Mouse (Mus musculus) embryonic facial prominence, embryonic 14.5 days (tissue): Measurements from ENCODE around the gene Vapb. TPM values are rescaled to one million over a fixed set of nuclear protein-coding genes. Genes with fewer than 3 reads are reported as not detected.
A peak's percentile ranks its signal among the peaks of the same experiment; 100 is the strongest.

Experiments used
- ATAC-seq: fragments of 200-750 bp; cut with Nextera tagmentation; 2 replicates; pipeline ENCODE4 v1.8.0; 2017; ENCODE audit warnings: low read depth, moderate number of reproducible peaks, moderate TSS enrichment
- DNase-seq: peaks from one replicate; pipeline ENCODE4 v3.0.0-alpha.2; 2015; ENCODE audit warnings: low spot score
- H3K27ac ChIP-seq: fragments of 300-500 bp; sonication (generic); replicated peaks from 2 replicates; pipeline ENCODE4 v1.5.1; 2014; ENCODE audit warnings: low read depth, mild to moderate bottlenecking, low read length, moderate library complexity
- H3K27me3 ChIP-seq: fragments of 300-500 bp; sonication (generic); replicated peaks from 2 replicates; pipeline ENCODE4 v1.6.1; 2014; ENCODE audit warnings: low read length; ENCODE audit not compliant: control insufficient read depth, insufficient read depth
- H3K36me3 ChIP-seq: fragments of 300-500 bp; sonication (generic); 2 replicates; pipeline ENCODE4 v1.6.1; 2014; ENCODE audit warnings: low read length, mixed read lengths; ENCODE audit not compliant: control insufficient read depth, insufficient read depth
- H3K4me1 ChIP-seq: fragments of 300-500 bp; sonication (generic); 2 replicates; pipeline ENCODE4 v1.6.1; 2014; ENCODE audit warnings: antibody characterized with exemption, low read length; ENCODE audit not compliant: control insufficient read depth, insufficient read depth
- H3K4me2 ChIP-seq: fragments of 300-500 bp; sonication (generic); 2 replicates; pipeline ENCODE4 v1.6.1; 2014; ENCODE audit warnings: low read depth, mild to moderate bottlenecking, low read length, moderate library complexity, mixed read lengths
- H3K4me3 ChIP-seq: fragments of 300-500 bp; sonication (generic); 2 replicates; pipeline ENCODE4 v1.5.1; 2014; ENCODE audit warnings: low read depth, mild to moderate bottlenecking, low read length
- H3K9ac ChIP-seq: fragments of 300-500 bp; sonication (generic); 2 replicates; pipeline ENCODE4 v1.6.1; 2014; ENCODE audit warnings: low read depth, mild to moderate bottlenecking, low read length, moderate library complexity, mixed read lengths
- H3K9me3 ChIP-seq: fragments of 300-500 bp; sonication (generic); 2 replicates; pipeline ENCODE4 v1.6.1; 2016; ENCODE audit warnings: low read length; ENCODE audit not compliant: control insufficient read depth
- WGBS: fragments of 180-500 bp; shearing (Covaris S2); extraction: QIAGEN DNeasy Blood & Tissue Kit; methylation state at CpG from one replicate; pipeline ENCODE4 v1.1.7; 2014; 5-methylcytosine and 5-hydroxymethylcytosine counted together
- polyA plus RNA-seq: library from polyadenylated mRNA; unstranded; fragments of >200 nt; fragmentation: Nextera tagmentation; extraction: Ambion mirVana; gene quantifications from 2 replicates; pipeline ENCODE4 v1.2.1, GENCODE M21; 2014

The Vapb gene
- polyA plus RNA-seq, 1 experiment from 2014 or later = 12.9 TPM

DNA sequence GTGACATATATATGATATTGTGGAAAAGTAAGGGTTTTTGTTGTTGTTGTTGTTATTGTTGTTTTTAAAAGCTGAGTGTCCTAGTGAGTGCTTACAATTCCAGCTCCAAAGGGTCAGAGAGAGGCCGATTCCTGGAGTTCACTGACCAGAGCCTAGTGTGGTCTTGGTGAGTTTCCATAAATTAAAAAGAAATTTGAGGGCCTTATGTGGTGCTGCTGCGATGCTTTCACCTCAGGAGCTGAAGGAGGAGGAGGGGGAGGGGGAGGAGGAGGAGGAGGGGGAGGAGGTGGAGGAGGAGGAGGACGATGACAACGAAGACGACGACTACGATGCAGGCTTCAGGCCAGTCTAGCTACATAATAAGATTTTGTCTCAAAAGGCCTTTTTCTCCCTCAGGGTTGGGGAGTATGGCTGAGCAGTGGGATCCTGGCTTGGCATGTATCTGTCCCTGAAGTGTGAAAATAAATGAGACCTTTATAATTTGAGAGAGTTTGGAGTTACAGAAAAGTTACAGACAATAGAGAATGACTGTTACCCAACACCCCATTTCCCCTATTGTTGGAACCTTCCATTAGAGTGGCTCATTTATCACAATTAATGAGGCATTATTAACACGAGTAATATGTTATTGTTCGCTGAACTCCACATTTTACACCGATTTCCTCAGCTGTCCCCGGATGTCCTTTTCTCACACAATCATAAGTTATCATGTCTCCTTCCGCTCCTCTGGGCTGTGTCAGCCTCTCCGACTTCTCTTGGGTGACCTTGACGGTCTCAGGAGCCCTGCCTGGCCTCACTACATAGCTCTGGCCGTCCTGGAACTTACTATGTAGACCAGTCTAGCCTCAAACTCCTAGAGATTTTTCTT is 12.1 kb upstream of the Vapb start:
- no peaks in the 10 kb centered on the region for H3K9me3 ChIP-seq
- 65% methylated on average over 15 of the region's 15 CpGs for WGBS
- H3K36me3 ChIP-seq = no peaks in the 10 kb centered on the region
- ATAC-seq = no peak; the same call in 1 of the 2 replicates
- H3K27me3 ChIP-seq = no peaks in the 10 kb centered on the region
- no peak overlapping the region for H3K9ac ChIP-seq
- peaks cover 3% of the 10 kb centered on the region; the same call in 1 of the 2 replicates for H3K4me1 ChIP-seq
- H3K4me3 ChIP-seq = no peak overlapping the region
- H3K4me2 ChIP-seq = no peak overlapping the region
- H3K27ac ChIP-seq = no peak overlapping the region
- no peak for DNase-seq

DNA sequence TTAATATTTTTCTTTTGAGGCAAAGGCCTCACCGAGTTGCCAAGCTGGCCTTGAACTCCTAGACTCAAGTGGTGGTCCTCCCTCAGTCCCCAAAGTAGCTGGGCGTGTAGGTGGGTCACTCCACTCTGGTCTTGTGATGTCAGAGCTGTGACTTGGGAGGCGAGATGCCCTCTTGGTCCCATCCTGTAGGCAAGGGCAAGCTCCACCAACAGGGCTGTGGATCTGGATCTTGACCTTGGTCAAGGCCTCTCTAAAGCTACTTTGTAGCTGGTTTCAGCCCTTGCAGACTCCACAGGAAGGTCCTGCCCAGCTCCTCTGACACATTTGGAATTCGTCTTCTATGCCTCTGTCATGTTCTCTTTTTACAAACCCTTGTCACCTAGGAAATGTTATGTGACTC is 11.5 kb upstream of the Vapb start:
- no peaks in the 10 kb centered on the region for H3K36me3 ChIP-seq
- H3K9me3 ChIP-seq = no peaks in the 10 kb centered on the region
- DNase-seq (no peak), ATAC-seq (no peak)
- no peak overlapping the region for H3K4me3 ChIP-seq
- no peak overlapping the region for H3K4me2 ChIP-seq
- no peak overlapping the region for H3K9ac ChIP-seq
- H3K27ac ChIP-seq = no peak overlapping the region
- peaks cover 3% of the 10 kb centered on the region; the same call in 1 of the 2 replicates for H3K4me1 ChIP-seq
- WGBS = 90% methylated on average over 4 of the region's 4 CpGs
- no peaks in the 10 kb centered on the region for H3K27me3 ChIP-seq

DNA sequence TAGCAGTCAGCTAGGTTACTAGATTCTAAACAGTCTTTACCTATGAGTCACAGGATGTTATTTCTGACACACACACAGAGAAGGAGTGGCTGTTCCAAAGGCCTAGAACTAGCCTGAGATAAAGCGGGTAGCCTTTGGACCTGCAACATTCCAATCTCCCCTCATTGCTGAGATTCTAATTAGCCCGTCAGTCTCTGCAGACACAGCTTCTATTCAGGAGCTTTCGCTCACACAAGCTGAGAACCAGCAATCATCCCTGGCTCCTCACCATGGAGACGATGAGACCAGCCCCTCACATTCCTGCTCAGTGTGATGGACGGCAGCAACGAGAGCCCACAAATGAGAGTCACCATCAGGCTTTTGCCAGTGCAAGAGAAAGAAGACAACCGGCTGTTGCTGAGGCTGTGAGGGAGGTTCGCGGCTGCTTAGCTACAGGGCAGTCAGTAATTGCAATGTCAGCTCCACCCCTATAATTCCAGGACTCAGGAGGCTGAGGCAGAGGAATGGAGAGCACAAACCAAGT is 6.8 kb upstream of the Vapb start:
- no peaks in the 10 kb centered on the region for H3K9me3 ChIP-seq
- WGBS = 6% methylated on average over 9 of the region's 9 CpGs
- H3K4me1 ChIP-seq = no peaks in the 10 kb centered on the region
- ATAC-seq (peak; percentile 74; the same call in 1 of the 2 replicates), DNase-seq (peak; percentile 65)
- no peak overlapping the region for H3K9ac ChIP-seq
- H3K36me3 ChIP-seq = no peaks in the 10 kb centered on the region
- H3K4me3 ChIP-seq = no peak overlapping the region
- H3K4me2 ChIP-seq = 0 out of 2 replicates have a peak overlapping the region, but pooled peaks have one; percentile 0
- H3K27ac ChIP-seq = no peak overlapping the region
- no peaks in the 10 kb centered on the region for H3K27me3 ChIP-seq

DNA sequence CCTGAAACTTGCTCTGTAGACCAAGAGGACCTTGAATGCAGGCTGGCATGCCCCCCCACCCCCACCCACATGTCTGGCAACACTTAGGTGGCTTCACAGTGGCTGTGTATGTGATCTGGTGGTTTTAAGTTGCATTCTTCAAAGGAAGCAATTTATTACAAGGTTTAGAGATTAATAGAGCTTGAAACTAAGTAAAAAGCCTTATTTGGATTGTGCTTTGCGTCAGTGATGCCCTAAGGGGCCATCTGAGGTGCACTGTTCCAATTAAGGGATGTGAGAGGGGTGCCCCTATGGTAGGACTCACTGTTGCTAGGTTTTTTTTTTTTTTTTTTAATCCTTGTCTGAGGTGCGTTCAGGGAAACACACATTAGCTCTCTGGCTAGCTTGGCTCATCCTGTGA is 2.9 kb upstream of the Vapb start:
- H3K27ac ChIP-seq = no peak overlapping the region
- 0 out of 2 replicates have a peak, but pooled peaks cover 5% of the 10 kb centered on the region for H3K36me3 ChIP-seq
- ATAC-seq = no peak
- H3K4me1 ChIP-seq = peaks cover 10% of the 10 kb centered on the region
- no peaks in the 10 kb centered on the region for H3K27me3 ChIP-seq
- no peak overlapping the region for H3K4me2 ChIP-seq
- H3K9me3 ChIP-seq = no peaks in the 10 kb centered on the region
- 39% methylated on average over 2 of the region's 2 CpGs for WGBS
- no peak overlapping the region for H3K9ac ChIP-seq
- DNase-seq = no peak
- no peak overlapping the region for H3K4me3 ChIP-seq

DNA sequence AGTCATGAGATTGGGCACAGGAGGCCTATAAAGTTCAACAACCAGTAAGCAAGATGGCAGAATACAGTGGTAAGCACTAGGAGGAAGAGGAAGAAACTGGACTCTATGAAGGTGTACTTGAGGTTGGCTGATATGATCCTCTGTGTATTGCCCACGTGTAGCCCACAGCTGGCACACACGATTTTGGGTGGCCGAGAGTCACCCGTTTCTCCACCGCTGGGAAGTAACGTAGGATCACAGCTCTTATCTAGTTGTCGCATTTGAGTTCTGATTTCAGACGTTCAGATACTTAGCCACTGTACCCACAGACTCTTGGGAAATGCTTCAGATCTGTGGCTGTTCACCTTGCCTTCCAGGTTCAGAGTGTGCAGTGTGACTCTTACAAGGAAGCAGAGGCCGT is 921 bp downstream of the Vapb start:
- H3K9ac ChIP-seq = peak overlapping the region; percentile 90
- H3K9me3 ChIP-seq = no peaks in the 10 kb centered on the region
- 0 out of 2 replicates have a peak, but pooled peaks cover 5% of the 10 kb centered on the region for H3K36me3 ChIP-seq
- ATAC-seq (no peak), DNase-seq (no peak)
- H3K4me3 ChIP-seq = peak overlapping the region; percentile 94
- H3K4me1 ChIP-seq = peaks cover 10% of the 10 kb centered on the region
- 0 out of 2 replicates have a peak overlapping the region, but pooled peaks have one; percentile 82 for H3K27ac ChIP-seq
- 81% methylated on average over 9 of the region's 9 CpGs for WGBS
- no peaks in the 10 kb centered on the region for H3K27me3 ChIP-seq
- H3K4me2 ChIP-seq = peak overlapping the region; percentile 70

DNA sequence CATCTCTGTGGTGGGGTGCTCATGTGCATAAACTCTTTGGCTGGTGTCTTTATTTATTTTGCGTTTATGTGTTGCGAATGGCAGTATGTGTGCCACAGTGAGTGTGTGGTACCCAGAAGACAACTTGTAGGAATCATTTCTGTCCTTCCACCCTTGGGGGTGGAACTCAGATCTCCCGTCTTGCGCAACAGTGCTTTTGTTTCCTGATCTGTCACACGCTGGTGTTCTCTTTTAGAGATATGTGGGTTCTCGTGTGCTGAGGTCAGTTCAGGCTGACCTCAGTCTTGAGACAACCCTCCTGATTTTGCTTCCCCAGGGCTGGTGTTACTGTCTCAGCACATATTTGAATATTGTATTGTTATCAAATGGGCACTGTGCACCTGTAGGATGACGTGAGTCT is 1.8 kb downstream of the Vapb start:
- no peaks in the 10 kb centered on the region for H3K9me3 ChIP-seq
- H3K27me3 ChIP-seq = no peaks in the 10 kb centered on the region
- DNase-seq (no peak), ATAC-seq (no peak)
- H3K36me3 ChIP-seq = 0 out of 2 replicates have a peak, but pooled peaks cover 5% of the 10 kb centered on the region
- H3K9ac ChIP-seq = no peak overlapping the region
- 94% methylated on average over 7 of the region's 7 CpGs for WGBS
- no peak overlapping the region for H3K27ac ChIP-seq
- H3K4me2 ChIP-seq = no peak overlapping the region
- peaks cover 10% of the 10 kb centered on the region for H3K4me1 ChIP-seq
- H3K4me3 ChIP-seq = no peak overlapping the region

DNA sequence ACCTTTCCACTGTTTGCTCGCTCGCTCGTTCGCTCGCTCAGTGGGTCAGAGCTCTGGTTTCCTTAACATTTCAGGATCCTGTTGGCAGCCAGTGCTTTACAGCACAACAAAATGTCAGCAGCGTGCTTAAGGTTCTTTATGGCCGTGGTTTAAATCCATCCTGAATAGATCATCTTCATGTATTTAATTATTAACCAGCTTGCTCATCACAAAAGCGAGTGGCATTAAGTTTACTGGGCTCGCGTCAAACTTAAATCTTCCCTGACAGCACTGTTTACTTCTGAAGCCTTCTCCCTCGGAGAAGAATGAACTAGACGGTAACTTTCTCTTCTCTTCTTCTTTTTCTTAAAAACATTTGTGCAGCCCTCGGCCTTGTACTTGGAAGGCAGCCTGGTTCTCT is 4.8 kb downstream of the Vapb start:
- Histone ChIP-seq H3K27ac (peak overlapping the region; percentile 42; the same call in 1 of the 2 replicates), H3K9me3 (peaks cover 7% of the 10 kb centered on the region; the same call in 1 of the 2 replicates), H3K4me1 (peaks cover 10% of the 10 kb centered on the region), H3K4me3 (no peak overlapping the region), H3K9ac (no peak overlapping the region), H3K27me3 (no peaks in the 10 kb centered on the region), H3K36me3 (peaks cover 5% of the 10 kb centered on the region; the same call in 1 of the 2 replicates), H3K4me2 (no peak overlapping the region)
- ATAC-seq (no peak), DNase-seq (no peak)
- 80% methylated on average over 13 of the region's 13 CpGs for WGBS

DNA sequence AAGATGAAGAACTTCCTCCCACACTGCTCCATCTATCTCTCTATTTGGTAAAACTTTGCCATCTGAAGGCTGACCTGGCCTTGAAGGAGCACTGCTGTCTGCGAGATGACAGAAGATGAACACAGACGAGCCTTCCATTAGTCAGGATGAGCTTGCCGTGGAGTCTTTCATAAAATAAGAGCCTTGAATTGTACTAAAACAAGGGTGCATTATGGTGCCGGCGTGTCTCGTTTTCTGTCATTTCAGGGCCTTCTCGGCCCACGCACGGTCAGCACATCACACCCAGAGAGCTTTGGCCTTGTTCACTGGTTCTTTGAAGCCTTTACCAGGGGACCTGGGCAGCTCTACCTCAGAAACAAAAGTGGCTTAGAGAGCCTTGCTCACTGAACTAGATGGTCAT is 5.4 kb downstream of the Vapb start:
- peaks cover 10% of the 10 kb centered on the region for H3K4me1 ChIP-seq
- no peak overlapping the region for H3K4me3 ChIP-seq
- H3K36me3 ChIP-seq = peaks cover 5% of the 10 kb centered on the region; the same call in 1 of the 2 replicates
- H3K9me3 ChIP-seq = peaks cover 7% of the 10 kb centered on the region; the same call in 1 of the 2 replicates
- no peak overlapping the region for H3K9ac ChIP-seq
- no peak overlapping the region for H3K27ac ChIP-seq
- H3K27me3 ChIP-seq = no peaks in the 10 kb centered on the region
- ATAC-seq (no peak), DNase-seq (no peak)
- 92% methylated on average over 9 of the region's 9 CpGs for WGBS
- H3K4me2 ChIP-seq = no peak overlapping the region
